Mouse (Mus musculus) kidney, embryonic 16.5 days (tissue): ENCODE measurements around the gene Rev1. TPM values are rescaled to one million over a fixed set of nuclear protein-coding genes. Genes with fewer than 3 reads are reported as not detected.
"Not testable (repeated sequence)": the region's sequence is repeated elsewhere in the genome, so short reads cannot be mapped to it uniquely, and the experiment has no call there.

ENCODE experiments used
- ATAC-seq: fragments of 200-750 bp; cut with Nextera tagmentation; 2 replicates; pipeline ENCODE4 v1.8.0; 2017; ENCODE audit warnings: moderate TSS enrichment; ENCODE audit not compliant: low FRiP score, low TSS enrichment
- H3K27ac ChIP-seq: fragments of 300-500 bp; sonication (generic); 2 replicates; pipeline ENCODE4 v1.5.1; 2014; ENCODE audit warnings: low read length
- H3K27me3 ChIP-seq: fragments of 300-500 bp; sonication (generic); 2 replicates; pipeline ENCODE4 v1.6.1; 2014; ENCODE audit warnings: low read length, control low read depth, mixed read lengths; ENCODE audit not compliant: insufficient read depth
- H3K36me3 ChIP-seq: fragments of 300-500 bp; sonication (generic); 2 replicates; pipeline ENCODE4 v1.6.1; 2014; ENCODE audit warnings: low read length, control low read depth, mixed read lengths; ENCODE audit not compliant: insufficient read depth
- H3K4me1 ChIP-seq: fragments of 300-500 bp; sonication (generic); 2 replicates; pipeline ENCODE4 v1.6.1; 2014; ENCODE audit warnings: low read length, control low read depth, mixed read lengths; ENCODE audit not compliant: insufficient read depth
- H3K4me2 ChIP-seq: fragments of 300-500 bp; sonication (generic); replicated peaks from 2 replicates; pipeline ENCODE4 v1.6.1; 2014; ENCODE audit warnings: low read depth, low read length
- H3K4me3 ChIP-seq: fragments of 300-500 bp; sonication (generic); 2 replicates; pipeline ENCODE4 v1.5.1; 2014; ENCODE audit warnings: mild to moderate bottlenecking, low read length
- H3K9ac ChIP-seq: fragments of 300-500 bp; sonication (generic); replicated peaks from 2 replicates; pipeline ENCODE4 v1.6.1; 2014; ENCODE audit warnings: low read length
- H3K9me3 ChIP-seq: fragments of 300-500 bp; sonication (generic); 2 replicates; pipeline ENCODE4 v1.6.1; 2016; ENCODE audit warnings: low read length, control low read depth
- WGBS: fragments of 180-500 bp; shearing (Covaris S2); extraction: QIAGEN DNeasy Blood & Tissue Kit; methylation state at CpG from one replicate; pipeline ENCODE4 v1.1.7; 2014; 5-methylcytosine and 5-hydroxymethylcytosine counted together
- polyA plus RNA-seq: library from polyadenylated mRNA; unstranded; fragments of >200 nt; fragmentation: Nextera tagmentation; extraction: Ambion mirVana; gene quantifications from 2 replicates; pipeline ENCODE4 v1.2.1, GENCODE M21; 2015

Gene Rev1
- polyA plus RNA-seq, 1 experiment from 2014 or later = 18.2 TPM

DNA sequence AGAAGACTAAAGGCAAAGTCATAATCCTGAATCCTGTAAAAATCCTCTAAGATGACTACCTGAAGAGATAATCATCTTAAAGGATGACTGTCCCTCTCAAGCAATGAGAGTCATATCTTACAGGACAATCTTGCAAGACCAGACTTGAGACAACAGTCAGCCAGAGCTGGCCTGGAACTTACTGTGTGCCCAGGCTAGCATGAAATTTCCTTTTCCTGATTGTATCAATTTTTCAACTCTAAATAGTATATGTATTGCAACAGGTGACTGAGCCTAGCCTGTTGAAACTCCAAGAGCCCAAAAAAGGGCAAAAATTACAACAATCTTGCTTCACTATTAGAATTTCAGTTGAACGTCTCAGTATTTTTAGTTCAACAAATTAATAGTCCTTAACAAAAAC, 26.4 kb downstream of the Rev1 start:
- Histone ChIP-seq H3K9ac (no peak overlapping the region), H3K4me2 (no peak overlapping the region), H3K36me3 (peaks cover 6% of the 10 kb centered on the region; the same call in 1 of the 2 replicates), H3K4me1 (no peaks in the 10 kb centered on the region), H3K27ac (no peak overlapping the region), H3K9me3 (no peaks in the 10 kb centered on the region), H3K27me3 (no peaks in the 10 kb centered on the region), H3K4me3 (no peak overlapping the region)
- ATAC-seq = no peak
- 33% methylated on average over 1 of the region's 1 CpGs for WGBS

DNA sequence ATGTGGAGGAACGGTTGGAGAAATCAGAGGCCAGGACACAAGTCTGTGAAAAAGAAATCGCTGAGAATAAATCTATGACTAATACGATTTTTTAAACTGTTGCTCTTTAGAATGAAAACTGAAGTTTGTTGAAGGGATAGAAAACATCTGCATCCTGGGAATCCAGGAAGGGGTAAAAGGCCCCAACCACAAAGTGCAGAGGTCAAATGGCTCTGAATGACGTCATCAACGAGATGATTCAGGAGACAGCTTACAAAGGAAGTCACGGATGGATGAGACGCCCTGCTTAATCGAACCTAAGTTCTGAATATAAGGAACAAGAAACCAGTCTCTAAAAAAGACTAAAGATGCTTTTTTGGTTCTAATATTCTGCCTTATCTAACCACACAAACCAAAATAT, 48.3 kb downstream of the Rev1 start:
- Histone ChIP-seq H3K9ac (no peak overlapping the region), H3K4me2 (no peak overlapping the region), H3K27ac (no peak overlapping the region), H3K27me3 (no peaks in the 10 kb centered on the region), H3K36me3 (peaks cover 20% of the 10 kb centered on the region), H3K4me1 (no peaks in the 10 kb centered on the region), H3K4me3 (no peak overlapping the region), H3K9me3 (no peaks in the 10 kb centered on the region)
- 63% methylated on average over 8 of the region's 8 CpGs for WGBS
- ATAC-seq = no peak

DNA sequence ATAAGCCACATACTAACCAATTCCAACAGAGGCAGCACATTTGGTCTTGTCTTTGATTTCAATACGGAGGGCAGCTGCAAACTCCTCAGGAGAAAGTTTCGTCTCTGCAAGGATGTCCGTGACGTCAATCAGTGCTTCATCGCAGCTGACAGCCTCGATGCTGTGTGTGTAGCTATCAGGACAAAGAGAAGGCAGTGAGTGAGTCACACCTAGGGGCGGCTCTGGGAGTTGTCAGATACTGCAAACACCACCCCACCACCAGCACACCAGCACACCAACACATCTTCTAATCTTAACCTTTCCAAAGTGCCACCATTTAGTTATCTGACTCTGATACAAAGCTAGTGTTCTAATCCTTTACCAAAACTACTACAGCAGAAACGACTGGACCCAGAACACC, 58.3 kb downstream of the Rev1 start:
- Histone ChIP-seq H3K9me3 (no peaks in the 10 kb centered on the region), H3K27ac (no peak overlapping the region), H3K4me3 (no peak overlapping the region), H3K9ac (no peak overlapping the region), H3K36me3 (peaks cover 38% of the 10 kb centered on the region), H3K4me2 (no peak overlapping the region), H3K27me3 (no peaks in the 10 kb centered on the region), H3K4me1 (no peaks in the 10 kb centered on the region)
- 88% methylated on average over 8 of the region's 8 CpGs for WGBS
- no peak for ATAC-seq

DNA sequence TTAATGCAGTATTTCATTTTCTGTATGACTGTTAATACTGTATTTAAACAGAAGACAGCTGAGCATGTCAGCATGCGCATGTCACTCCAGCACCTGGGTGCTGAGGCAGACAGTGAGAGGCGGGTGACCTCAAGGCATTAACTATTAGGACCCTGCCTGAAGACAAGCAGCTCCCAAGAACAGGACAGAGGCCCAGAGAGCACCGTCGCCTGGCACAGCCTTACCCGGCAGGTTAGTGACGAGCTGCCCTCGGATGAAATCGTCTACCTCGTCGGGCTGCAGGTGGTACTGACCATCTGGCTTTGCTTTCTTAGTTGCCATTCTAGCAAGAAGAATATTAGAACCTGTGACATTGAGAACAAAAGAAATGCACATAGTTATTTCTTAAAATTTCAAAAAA, 62.3 kb downstream of the Rev1 start:
- H3K27me3 ChIP-seq = no peaks in the 10 kb centered on the region
- H3K4me2 ChIP-seq = no peak overlapping the region
- no peaks in the 10 kb centered on the region for H3K9me3 ChIP-seq
- peaks cover 41% of the 10 kb centered on the region for H3K36me3 ChIP-seq
- 95% methylated on average over 10 of the region's 10 CpGs for WGBS
- no peak overlapping the region for H3K9ac ChIP-seq
- ATAC-seq = no peak
- H3K4me1 ChIP-seq = no peaks in the 10 kb centered on the region
- no peak overlapping the region for H3K4me3 ChIP-seq
- H3K27ac ChIP-seq = no peak overlapping the region

DNA sequence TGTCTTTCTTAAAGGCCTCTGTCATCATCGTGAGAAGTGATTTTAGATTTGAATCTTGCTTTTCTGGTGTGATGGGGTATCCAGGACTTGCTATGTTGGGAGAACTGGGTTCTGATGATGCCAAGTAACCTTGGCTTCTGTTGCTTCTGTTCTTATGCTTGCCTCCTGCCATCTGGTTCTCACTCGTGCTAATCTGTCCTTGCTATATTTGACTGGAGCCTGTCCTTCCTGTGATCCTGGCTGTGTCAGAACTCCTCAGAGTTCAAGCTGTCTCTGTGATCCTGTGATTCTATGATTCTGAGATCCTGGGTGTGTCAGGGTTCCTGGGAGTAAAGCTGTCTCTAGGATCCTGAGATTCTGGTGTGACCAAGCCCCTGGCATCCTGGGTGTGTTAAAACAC, 67.4 kb downstream of the Rev1 start:
- not testable (repeated sequence) for H3K27ac ChIP-seq, H3K4me2 ChIP-seq, ATAC-seq, H3K9ac ChIP-seq, H3K27me3 ChIP-seq, H3K4me1 ChIP-seq, H3K4me3 ChIP-seq, H3K9me3 ChIP-seq
- H3K36me3 ChIP-seq = peaks cover 41% of the 10 kb centered on the region
- 91% methylated on average over 2 of the region's 2 CpGs for WGBS

DNA sequence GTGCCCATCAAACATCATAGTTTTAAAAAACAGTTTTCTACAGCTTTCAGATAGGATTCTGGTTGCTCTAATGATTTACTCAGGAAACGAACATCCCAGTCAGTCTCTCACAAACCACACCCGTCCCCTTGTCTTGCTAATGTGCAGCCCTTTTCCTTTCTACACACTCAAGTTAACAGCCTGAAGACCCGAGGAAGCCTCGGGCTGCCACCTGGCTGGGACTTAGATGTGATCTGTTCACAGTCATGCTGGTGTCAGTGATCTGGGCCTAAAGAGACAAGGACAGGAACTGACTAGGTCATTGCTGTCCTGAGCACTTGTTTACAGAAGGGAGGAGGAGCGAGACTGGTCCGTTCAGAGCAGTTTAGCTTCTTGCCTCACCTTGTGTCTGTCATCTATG, 71.2 kb downstream of the Rev1 start:
- Histone ChIP-seq H3K9ac (no peak overlapping the region), H3K36me3 (peaks cover 53% of the 10 kb centered on the region), H3K4me1 (no peaks in the 10 kb centered on the region), H3K27me3 (no peaks in the 10 kb centered on the region), H3K4me2 (no peak overlapping the region), H3K27ac (no peak overlapping the region), H3K4me3 (no peak overlapping the region), H3K9me3 (no peaks in the 10 kb centered on the region)
- 78% methylated on average over 6 of the region's 6 CpGs for WGBS
- no peak for ATAC-seq

DNA sequence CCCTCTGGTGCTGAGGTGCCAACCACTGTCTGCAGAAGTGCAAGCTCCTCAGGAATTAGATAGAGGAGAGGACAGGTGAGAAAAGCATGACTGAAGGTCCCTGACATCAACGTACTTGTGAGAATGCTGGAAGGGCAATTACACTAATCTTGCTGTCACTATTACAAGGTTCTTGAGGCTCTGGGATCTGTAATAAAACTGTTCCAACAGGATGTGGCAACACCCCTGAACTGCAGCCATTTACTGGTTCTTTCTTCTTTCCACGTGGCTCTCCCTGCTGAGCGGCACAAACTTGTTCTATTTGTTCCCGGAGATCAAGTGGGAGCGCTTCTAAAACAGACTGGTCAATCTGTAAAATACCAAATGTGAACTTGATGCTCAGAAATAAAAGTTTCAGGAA, 74.4 kb downstream of the Rev1 start:
- H3K36me3 ChIP-seq = peaks cover 64% of the 10 kb centered on the region
- H3K9me3 ChIP-seq = no peaks in the 10 kb centered on the region
- no peaks in the 10 kb centered on the region for H3K27me3 ChIP-seq
- no peak overlapping the region for H3K27ac ChIP-seq
- 67% methylated on average over 5 of the region's 5 CpGs for WGBS
- H3K9ac ChIP-seq = no peak overlapping the region
- no peak overlapping the region for H3K4me3 ChIP-seq
- H3K4me1 ChIP-seq = no peaks in the 10 kb centered on the region
- no peak overlapping the region for H3K4me2 ChIP-seq
- no peak for ATAC-seq

DNA sequence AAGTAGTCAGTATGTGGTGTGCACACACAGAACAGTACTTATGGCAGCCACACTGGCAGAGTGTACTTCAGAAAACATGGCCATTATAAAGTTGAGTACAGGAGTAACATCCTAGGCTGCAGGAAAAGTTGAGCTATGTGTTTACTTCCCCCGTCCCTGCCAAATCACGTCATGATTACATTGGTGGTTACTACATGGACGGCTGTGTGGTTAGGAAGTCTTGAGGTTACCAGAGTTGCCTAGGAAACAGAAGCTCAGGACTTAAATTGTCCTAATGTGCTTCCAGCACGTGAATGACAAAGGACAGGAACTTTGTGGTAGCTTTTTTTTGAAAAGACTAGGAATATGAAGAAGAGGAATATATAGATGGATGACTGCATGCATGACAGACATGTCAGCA, 80.0 kb downstream of the Rev1 start:
- 75% methylated on average over 4 of the region's 4 CpGs for WGBS
- no peaks in the 10 kb centered on the region for H3K27me3 ChIP-seq
- H3K4me1 ChIP-seq = no peaks in the 10 kb centered on the region
- no peaks in the 10 kb centered on the region for H3K9me3 ChIP-seq
- ATAC-seq = no peak
- H3K36me3 ChIP-seq = peaks cover 75% of the 10 kb centered on the region
- no peak overlapping the region for H3K4me2 ChIP-seq
- no peak overlapping the region for H3K27ac ChIP-seq
- no peak overlapping the region for H3K9ac ChIP-seq
- no peak overlapping the region for H3K4me3 ChIP-seq

DNA sequence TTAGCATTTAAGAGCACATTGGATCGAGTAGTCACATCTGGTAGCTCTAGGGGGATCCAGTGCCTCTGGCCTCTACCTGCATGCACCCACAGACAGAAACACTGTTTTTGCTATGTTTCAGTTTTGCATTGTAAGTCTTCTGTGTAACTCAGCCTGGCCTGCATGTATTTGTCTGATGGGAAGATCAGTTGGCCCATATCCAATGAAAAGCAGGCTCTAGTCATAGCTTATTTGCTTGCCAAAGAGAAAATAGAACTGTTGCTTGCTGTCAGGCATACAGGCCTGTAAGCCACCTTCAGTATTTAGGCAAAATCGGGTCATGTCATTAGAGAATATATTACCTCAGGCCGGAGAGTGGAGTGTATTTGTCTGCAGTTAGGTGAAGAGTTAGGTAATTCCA, 81.5 kb downstream of the Rev1 start:
- 86% methylated on average over 3 of the region's 3 CpGs for WGBS
- Histone ChIP-seq H3K9ac (no peak overlapping the region), H3K4me2 (no peak overlapping the region), H3K4me1 (no peaks in the 10 kb centered on the region), H3K9me3 (no peaks in the 10 kb centered on the region), H3K36me3 (peaks cover 63% of the 10 kb centered on the region), H3K4me3 (no peak overlapping the region), H3K27me3 (no peaks in the 10 kb centered on the region), H3K27ac (no peak overlapping the region)
- no peak for ATAC-seq

DNA sequence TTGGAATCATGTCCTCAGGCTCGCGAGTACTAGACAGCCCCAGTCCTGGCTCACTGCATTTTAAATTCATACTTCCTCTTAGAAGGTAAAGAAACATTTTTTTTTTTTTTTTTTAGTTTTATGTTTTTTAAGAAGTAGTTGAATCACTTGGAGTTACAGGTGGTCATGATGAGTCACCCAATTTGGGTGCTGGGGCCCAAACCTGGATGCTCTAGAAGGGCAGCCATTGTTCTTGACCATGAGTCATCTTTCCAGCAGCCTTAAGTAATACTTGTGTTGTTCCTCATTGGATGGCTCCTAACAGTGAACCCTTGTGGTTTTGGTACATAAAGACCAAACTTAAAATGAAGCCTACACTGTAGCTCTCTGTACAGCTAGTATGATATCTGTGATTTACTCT, 90.7 kb downstream of the Rev1 start:
- no peaks in the 10 kb centered on the region for H3K27me3 ChIP-seq
- H3K4me3 ChIP-seq = no peak overlapping the region
- H3K36me3 ChIP-seq = peaks cover 55% of the 10 kb centered on the region
- no peak overlapping the region for H3K27ac ChIP-seq
- no peaks in the 10 kb centered on the region for H3K4me1 ChIP-seq
- H3K4me2 ChIP-seq = no peak overlapping the region
- WGBS = 100% methylated on average over 2 of the region's 2 CpGs
- ATAC-seq = no peak
- H3K9ac ChIP-seq = no peak overlapping the region
- no peaks in the 10 kb centered on the region for H3K9me3 ChIP-seq

DNA sequence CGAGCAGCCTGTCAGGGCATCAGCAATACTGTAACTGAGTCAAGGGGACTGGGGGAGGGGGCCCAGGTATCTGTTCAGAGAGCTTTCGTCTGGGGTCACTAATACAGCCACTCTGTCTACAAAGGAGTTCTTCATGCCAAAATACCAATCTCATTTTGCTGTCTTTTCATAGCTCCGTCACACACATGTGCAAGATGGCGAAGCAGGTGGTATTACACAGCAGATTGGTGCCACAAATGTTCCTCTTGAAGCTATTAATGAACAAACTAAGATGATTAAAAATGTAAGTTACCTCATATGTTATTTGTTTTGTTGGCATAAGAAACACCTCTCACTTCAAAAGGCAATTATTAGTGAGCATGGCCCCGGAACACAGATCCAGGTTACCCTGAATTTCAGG, 92.2 kb downstream of the Rev1 start:
- Histone ChIP-seq H3K27ac (no peak overlapping the region), H3K4me3 (no peak overlapping the region), H3K4me1 (no peaks in the 10 kb centered on the region), H3K27me3 (no peaks in the 10 kb centered on the region), H3K9me3 (no peaks in the 10 kb centered on the region), H3K9ac (no peak overlapping the region), H3K4me2 (no peak overlapping the region), H3K36me3 (peaks cover 61% of the 10 kb centered on the region)
- 93% methylated on average over 5 of the region's 5 CpGs for WGBS
- no peak for ATAC-seq
